Mouse (Mus musculus): ENCODE results near the gene Psmd8. TPM values are rescaled to one million over a fixed set of nuclear protein-coding genes. Genes with fewer than 3 reads are reported as not detected.
"Not testable (repeated sequence)": the region's sequence is repeated elsewhere in the genome, so short reads cannot be mapped to it uniquely, and the experiment has no call there.

The Psmd8 gene
- total RNA-seq (2021) = 100 to 1,000 TPM; 188 to 194 TPM
- long read RNA-seq, experiment 1, transcript Psmd8-202 (7 exons, 1,391 nt) = major isoform, 201 of 233 reads
- long read RNA-seq, experiment 1, partial matches to known transcripts = 15 of 233 reads
- long read RNA-seq, experiment 1, other reads (novel, unspliced or antisense) = 17 of 233 reads
- long read RNA-seq, experiment 2, transcript Psmd8-202 (7 exons, 1,391 nt) = major isoform, 83 of 106 reads
- long read RNA-seq, experiment 2, partial matches to known transcripts = 6 of 106 reads
- long read RNA-seq, experiment 2, other reads (novel, unspliced or antisense) = 17 of 106 reads

DNA sequence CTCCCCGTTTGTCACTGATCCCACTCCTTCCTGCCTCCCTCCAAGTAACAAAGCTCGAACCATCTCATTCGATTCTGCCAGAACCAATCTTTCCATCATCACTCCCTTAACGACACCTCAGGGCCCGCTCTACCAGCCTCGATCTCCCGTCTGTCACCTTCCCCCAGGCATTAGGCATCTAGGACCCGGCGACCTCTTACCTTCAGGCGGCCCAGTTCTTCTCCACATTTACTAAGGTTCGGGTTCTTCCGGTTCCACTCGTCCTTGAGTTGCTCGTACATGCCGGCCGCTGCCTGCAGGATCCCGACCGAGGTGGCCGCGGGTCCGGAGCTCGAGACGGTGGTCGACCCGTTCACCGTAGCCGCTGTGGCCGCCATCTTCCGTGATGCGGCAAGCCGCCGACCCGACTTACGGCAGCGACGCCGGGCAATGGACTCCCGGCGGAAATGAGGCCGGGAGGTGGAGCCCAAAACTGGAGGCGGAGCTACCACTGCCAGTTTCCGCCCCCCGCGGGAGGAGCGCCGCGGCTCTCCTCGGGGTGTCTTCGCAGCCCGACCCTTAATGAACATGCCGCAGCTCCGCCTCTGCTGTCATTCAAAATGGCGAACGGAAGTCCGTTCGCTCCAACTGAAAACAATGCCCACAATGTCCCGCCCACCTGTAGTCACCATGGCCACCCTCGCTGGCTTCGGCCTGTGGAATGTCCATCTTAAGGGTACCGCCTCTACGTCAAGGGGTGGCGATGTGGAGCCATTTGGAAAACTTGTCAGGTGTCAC is at the start of gene Psmd8:
Gene Psmd8, minus strand, starts transcription at position 625 of the 777 bp plus-strand sequence.
- DNase-seq = peak; percentile 96 to 98

DNA sequence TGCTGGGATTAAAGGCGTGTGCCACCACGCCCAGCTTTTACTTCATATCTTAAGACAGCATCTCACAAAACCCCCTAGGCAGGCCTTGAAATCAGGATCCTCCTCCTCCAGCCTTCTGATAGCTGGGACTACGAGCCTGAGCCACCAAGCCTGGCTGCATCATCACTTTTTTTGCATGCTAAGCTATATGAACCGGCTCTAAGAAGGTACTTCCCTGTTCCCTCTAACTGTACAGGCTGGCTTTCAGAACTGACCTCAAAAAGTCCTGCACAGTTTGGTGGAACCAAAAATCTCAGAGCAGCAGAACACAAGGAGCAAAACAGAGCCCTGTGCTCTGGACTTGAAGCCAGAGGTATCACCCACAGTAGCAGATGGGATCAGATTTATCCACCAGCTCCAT is 47.7 kb upstream of the Psmd8 start:
- DNase-seq = no peak

DNA sequence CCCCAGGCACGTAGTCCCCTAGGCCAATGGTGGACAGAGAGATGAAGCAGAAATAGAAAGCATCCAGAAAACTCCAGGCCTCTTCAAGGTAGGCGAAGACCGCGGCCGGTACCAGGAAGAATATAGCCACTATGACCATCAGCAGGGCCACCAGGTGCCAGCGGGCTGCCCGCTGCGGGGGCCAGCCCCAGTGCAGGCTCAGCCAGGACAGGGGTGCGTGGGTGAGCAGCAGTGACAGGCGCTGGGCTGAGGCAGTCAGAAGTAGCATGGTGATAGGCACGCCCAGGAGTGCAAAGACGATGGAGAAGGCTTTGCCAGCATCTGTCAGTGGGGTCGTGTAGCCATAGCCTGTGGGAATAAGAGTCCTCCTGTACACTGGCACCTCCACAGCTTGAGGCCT is 45.0 kb upstream of the Psmd8 start:
- DNase-seq = no peak

DNA sequence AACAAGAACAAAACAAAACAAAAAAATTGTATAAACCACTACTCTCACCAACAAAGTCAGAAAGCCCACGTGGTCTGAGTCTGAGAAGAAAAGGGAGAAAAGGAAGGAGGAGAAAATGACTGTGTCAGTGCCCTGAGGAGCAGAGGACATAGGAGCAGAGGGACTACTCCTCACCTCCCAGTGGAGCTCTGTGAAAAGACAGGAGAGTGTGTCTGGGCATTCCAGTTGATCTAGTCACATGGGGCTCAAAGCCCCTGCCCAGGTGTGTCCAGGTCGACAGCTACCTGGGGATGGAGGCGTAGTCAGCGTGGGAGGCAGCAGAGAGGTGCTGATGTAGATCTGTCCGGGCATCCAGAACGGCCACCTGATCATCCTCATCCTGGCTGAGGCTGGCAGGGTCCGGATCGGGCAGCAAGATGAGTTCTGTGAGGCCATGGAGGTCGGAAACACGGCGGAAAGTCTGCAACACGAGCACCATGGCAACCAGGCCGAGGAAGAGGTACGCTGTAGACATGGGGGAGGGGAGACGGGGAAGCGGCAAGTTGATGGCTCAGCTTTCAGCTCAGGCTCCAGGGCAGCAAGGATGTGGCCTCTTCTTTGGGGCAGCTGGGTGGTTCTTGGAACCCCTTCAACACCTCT is 44.4 kb upstream of the Psmd8 start:
- DNase-seq = no peak

DNA sequence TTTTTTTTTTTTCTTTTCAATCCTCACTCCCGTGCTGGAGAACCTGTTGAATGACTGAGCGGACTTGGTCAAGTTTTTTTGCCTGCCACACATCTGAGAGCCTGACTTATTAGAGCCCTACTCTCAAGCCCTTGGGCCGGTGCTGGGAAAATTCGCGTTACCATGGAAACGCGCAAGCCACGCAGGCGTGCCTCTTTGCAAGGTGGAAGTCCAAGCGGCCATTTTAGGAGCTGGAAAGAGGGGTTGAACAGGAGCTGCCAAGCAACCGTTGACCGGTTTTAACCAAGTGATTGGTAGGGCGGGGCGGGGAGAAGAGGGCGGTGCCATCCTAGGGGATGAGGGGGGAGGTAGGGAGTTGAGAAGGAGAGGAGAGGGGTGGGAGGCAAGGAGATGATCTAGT is 34.3 kb upstream of the Psmd8 start:
- no peak for DNase-seq

DNA sequence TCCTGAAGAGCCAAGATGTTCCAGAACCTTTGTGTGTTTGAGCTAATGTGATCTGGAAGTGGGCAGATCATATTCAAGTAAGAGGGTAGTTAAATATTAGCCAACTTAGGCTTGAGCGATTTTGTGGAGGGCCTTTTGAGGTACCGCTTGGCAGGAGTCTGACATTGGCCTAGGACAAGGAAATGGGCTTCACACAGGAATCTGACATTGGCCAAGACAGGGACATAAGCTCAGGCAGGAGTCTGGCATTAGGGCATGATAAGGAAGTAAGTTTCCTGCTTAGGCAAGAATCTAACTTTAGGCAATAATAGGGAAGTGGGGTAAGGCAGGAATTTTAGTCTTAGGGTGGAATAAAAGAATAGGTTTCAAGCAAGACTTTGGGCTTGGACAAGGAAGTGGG is 33.7 kb upstream of the Psmd8 start:
- no peak for DNase-seq

DNA sequence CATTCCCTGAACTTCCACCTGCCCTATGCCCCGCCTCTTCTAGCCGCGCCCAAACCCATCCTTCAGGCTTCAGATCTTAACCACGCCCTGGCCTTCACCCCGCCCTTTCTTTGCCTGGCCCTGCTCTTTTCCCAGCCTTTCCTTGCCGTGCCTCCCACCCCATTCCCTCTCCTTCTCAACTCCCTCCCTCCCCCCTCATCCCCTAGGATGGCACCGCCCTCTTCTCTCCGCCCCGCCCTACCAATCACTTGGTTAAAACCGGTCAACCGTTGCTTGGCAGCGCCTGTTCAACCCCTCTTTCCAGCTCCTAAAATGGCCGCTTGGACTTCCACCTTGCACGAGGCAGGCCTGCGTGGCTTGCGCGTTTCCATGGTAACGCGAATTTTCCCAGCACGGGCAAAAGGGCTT is 33.2 kb upstream of the Psmd8 start, which contains the start of gene Catsperg1:
Gene Catsperg1, minus strand, starts transcription at position 361 of the 408 bp plus-strand sequence.
- DNase-seq = no peak

DNA sequence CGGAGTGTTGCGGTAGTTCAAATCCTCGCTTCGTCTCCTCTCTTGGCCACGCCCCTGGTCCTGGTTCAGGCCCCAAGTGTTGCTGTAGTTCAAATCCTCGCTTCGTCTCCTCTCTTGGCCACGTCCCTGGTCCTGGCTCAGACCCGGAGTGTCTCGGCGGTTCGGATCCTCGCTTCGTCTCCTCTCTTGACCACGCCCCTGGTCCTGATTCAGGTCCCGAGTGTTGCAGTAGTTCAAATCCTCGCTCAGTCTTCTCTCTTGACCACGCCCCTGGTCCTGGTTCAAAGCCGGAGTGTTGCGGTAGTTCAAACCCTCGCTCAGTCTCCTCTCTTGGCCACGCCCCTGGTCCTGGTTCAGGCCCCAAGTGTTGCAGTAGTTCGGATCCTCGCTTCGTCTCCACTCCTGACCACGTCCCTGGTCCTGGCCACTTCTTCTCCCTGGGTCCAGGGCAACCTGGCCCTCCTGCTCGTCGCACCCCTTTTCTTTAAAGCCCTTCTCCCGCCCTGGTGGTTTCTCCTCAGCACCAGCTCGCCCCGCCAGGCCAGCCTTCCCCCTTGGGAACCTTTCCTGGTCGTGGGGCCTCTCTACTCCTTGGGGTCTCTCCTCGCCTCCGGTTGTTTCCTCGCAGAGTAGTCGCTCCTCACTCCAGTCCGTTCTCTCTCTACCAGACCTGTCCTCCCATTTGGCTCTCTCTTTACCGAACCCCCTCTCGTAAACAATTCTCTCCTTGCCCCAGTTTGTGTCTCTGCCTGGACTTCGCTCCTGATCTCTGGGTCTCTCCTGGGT is 32.5 kb upstream of the Psmd8 start:
- DNase-seq = not testable (repeated sequence)

DNA sequence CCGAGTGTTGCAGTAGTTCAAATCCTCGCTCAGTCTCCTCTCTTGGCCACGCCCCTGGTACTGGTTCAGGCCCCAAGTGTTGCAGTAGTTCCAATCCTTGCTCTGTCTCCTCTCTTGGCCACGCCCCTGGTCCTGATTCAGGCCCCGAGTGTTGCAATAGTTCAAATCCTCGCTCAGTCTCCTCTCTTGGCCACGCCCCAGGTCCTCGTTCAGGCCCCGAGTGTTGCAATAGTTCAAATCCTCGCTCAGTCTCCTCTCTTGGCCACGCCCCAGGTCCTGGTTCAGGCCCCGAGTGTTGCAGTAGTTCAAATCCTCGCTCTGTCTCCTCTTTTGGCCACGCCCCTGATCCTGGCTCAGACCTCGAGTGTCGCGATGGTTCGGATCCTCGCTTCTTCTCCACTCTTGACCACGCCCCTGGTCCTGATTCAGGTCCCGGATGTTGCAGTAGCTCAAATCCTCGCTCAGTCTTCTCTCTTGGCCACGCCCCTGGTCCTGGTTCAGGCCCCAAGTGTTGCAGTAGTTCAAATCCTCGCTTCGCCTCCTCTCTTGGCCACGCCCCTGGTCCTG is 31.8 kb upstream of the Psmd8 start:
- DNase-seq = peak in 1 of 2 experiments; percentile 10

DNA sequence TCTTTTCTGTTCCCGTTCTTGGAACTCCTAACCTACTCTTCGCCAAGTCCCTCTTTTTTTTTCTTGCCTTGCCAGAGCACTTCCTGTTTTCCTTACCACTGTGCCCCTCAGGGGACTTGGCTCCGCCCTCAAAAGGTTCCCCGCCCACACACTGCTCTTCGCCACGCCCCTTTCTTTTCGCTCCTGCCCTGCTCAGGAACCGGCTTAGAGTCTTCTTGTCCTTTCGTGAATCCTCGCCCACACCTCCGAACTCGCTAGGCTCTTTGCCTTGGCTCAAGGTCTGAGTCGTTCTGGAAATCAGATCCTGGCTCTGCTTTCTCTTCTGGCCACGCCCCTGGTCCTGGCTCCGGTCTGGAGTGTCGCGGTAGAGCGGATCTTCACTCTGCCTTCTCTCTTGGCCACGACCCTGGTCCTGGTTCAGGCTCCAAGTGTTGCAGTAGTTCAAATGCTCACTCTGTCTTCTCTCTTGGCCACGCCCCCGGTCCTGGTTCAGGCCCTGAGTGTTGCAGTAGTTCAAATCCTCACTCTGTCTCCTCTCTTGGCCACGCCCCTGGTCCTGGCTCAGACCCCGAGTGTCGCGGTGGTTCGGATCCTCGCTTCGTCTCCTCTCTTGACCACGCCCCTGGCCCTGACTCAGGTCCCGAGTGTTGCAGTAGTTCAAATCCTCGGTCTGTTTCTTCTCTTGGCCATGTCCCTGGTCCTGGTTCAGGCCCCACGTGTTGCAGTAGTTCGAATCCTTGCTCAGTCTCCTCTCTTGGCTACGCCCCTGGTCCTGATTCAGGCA is 31.1 kb upstream of the Psmd8 start:
- peak; percentile 83 to 87 for DNase-seq

DNA sequence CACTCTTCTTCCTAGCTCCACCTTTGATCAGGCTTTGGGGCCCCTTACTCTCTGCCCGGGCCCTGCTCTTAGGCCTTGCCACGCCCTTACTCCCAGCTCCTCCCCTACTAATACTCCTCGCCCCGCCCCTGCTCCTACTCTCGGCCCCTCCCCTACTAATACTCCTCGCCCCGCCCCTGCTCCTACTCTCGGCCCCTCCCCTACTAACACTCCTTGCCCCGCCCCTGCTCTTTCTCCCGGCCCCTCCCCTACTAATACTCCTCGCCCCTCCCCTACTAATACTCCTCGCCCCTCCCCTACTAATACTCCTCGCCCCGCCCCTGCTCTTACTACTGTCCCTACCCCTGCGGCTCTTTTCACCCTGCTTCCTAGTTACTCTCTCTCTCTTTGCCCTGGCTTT is 30.5 kb upstream of the Psmd8 start:
- peak; percentile 13 to 65 for DNase-seq

DNA sequence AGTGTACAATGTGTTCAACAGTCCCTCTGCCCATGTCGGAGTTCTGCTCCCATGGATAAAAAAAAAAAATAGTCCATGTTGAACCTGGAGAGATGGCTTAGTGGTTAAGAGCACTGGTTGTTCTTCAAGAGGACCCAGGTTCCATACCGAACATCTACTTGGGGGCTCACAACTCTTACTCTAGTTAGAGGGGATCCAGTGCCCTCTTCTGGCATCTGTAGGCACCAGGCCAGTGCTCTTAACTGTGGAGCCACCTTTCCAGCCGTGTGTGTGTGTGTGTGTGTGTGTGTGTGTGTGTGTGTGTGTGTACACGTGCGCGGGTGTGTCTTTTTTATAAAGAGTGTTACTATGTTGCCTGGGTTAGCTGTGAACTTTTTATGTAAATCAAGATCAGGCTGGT is 22.1 kb upstream of the Psmd8 start:
- no peak for DNase-seq

DNA sequence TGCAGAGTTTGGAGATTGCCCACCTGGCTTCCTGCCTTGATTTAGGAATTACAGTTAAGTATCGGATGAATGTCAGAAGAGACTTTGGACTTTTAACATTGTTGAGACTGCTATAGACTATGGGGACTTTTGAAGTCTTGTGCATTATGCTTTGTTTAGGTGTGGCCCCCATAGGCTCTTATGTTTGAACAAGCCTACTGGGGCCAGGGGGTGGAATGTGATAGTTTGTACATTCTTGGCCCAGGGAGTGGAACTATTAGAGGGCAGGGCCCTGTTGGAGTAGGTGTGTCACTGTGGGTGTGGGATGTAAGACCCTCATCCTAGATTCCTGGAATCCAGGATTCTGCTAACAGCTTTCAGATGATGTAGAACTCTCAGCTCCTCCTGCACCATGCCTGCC is 13.7 kb upstream of the Psmd8 start:
- DNase-seq = not testable (repeated sequence)

DNA sequence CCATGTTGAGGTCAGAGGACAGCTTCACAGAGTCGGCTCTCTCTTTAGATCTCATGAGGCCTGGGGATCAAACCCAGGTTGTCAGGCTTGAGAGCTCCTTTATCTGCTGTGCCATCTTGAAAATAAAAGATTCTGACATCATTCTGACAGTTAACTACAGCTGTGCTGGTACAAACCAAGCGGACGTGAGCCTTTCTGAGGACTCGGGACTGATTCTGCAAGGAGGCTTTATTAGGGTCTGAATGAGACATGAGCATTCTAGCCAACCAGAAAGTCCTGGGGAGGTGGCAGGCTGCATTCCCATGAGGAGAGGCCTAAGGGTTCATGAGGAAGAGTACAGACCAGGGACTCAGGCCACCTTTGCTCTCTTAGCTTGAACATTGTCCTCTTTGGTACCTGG is 822 bp upstream of the Psmd8 start:
- DNase-seq = not testable (repeated sequence)

DNA sequence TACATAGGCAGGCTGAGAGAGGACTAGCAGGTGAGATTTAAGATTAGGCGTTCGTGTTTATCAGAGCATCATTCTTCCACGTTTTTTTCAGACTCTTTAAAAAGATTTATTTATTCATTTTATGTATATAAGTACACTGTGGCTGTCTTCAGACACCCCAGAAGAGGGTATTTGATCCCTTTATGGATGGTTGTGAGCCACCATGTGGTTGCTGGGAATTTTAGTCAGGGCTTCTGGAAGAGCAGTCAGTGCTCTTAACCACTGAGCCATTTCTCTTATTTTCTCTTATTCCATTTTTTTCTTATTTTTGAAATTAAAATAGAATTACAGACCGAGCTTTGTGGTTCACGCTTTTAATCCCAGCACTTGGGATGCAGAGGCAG is 344 bp upstream of the Psmd8 start:
- DNase-seq = no peak

DNA sequence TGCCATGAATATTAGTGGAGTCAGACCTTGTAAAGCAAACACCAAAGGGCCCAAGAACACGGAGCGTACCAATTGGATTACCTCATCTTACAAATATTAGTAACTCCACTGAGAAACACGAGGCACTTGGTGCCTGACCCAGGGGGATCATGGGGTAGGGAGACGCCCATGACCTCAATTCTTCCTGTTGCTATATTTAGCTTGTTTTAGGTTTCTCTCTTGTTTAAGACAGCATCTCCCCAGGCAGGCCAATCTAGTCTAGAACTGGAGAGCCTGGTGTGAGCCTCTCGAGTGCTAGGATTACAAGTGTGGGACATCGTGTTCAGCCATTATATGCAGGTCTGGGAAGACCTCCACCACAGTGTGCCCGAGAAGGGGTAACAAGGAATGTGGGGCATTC is 1.2 kb downstream of the Psmd8 start:
- no peak for DNase-seq

DNA sequence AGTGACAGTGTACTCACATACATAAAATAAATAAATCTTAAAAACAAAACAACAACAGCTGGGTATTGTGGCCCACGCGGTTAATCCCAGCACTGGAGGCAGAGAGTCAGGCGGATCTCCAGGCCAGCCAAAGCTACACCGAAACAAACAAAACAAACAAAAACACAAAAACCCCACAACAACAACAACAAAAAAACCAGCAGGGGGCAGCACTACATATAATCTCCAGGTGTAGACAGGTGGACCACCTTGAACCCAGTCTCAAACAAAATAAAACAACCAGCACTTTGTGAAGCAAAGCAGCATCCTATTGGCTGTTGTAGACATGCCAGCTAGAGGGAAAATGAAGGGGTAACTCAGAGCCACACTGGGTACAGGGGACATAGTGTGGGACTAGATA is 2.4 kb downstream of the Psmd8 start:
- DNase-seq = no peak

DNA sequence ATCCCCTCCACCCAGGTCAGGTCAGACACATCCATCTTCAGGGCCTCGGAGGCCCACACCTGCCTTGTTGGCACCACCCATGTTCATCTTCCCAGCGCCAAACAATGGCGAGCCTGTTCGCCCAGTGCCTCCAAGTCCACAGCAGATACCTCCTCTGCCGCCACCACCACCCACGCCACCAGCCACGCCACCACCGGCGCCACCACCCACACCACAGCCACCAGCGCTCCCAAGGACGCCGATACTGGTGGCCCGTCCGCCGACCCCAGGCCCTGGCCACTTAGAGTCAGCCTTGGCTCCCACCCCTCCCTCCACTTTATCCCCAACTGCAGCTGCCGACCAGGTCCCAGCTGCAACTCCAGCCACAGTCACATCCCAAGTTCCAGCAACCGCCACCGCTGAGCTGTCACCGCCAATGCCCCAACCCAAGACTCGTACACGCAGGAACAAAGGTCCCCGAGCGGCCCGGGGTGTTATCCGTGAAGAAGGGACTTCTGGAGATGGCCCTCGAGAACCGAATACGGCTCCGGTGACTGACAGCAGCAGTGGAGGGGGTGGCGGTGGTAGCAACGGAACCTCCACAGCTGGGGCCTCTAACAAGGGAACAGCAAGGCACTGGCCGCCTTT is 8.0 kb downstream of the Psmd8 start:
- no peak for DNase-seq

DNA sequence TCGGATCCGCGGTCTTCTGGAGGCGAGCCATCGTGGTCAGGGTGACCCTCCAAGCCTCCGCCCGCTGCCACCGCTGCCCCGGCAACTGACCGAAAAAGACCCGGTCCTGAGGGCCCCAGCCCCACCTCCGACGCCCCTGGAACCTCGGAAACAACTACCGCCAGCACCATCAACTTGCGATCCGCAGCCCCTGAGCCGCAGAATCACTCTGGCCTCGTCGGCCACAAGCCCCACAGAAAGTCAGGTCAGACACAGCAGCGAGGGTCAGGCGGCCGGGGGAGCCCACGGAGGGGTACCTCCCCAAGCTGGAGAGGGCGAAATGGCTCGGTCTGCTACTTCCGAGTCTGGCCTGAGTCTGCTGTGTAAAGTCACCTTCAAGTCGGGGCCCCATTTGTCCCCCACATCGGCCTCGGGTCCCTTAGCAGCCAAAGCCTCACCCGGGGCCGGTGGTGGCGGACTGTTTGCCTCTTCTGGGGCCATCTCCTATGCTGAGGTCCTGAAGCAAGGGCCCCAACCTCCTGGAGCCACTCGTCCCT is 8.9 kb downstream of the Psmd8 start:
- no peak for DNase-seq

Data from adrenal gland, postnatal 36 days (tissue).